Mouse (Mus musculus) layer of hippocampus, adult 9-11 months (tissue): ENCODE measurements at regions not wholly inside any gene's neighbourhood (a gene's known extent, or its start where the extent isn't known, plus 50 kb on each side); places are given as distances from the start of the nearest gene placed in this dataset.

Experiments used
- DNase-seq: peaks from one replicate; pipeline ENCODE4 v3.0.0; 2022

DNA sequence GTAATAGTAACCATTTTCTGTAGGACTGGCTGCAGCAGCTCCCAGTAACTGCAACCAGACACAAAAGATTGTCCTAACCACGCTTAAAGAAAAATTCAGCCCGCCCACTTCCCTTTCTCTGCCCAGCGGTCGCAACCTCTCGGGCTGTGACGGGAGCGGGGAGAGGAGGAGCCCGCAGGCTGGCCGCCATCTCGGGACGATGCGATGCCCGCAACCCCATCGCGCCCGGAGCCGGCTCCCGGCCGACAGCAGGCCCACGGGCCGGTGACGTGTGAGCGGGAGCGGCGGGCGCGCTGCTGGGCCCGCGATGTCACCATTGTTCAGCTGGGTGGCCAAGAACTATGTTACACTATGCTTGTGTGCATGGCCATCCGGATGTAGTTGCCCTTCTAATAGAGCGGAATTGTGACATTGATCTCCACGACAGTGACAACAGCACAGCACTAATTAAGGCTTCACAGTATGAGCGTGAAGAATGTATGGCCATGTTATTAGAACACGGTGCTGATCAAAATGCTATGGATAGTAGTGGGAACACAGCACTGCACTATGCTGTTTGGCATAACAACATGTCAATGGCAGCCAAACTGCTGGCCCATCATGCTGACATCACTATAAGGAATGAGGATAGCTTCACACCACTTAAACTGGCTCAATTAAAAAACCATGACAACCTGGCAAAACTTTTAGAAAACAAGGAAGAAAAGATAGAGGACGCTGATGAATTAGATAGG, 59.2 kb upstream of the C2cd4b start:
- DNase-seq, result no peak

DNA sequence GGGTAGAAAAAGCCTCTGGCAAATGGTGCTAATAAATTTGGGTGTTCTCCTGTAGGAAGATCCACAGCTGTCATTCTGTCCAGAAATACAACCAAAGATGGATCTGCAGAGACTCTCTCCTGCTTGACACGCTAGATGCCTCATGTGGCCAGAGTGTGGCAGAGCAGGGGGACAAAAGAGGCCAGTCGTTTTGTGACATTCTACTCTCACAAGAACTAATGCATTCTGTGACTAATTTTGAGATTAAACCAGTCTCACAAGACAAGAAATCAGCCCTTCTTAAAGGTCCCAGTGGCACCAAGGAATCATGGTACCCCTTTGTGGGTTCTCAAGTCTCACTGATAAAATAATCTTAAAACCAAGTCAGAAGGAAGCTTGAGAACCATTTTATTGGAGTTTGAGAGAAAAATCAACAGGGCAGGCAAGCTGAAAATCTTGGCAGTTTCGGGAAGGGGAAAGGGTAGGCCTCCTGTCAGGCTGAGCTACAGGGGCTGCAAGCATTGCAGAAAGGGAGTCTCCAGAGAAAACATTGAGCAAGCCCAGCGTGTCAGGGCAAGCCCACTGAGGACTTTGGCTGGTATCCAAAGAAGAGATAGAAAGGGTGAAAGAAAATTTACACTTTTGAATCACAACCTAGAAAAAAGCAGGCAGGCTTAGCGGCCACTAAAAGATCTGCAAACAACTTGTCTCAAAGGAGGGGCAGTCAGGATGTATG, 50.8 kb upstream of the C2cd4b start:
- DNase-seq, result no peak
